Mouse (Mus musculus) liver, adult 2 months (tissue): ENCODE data around the gene Gpi1.

Experiments used
- CTCF ChIP-seq: fragments of 200-500 bp; IDR thresholded peaks from 2 replicates; pipeline ENCODE4 v1.5.1; 2011; ENCODE audit warnings: low read depth, low read length, control low read depth
- POLR2A ChIP-seq: fragments of 200-500 bp; IDR thresholded peaks from 2 replicates; pipeline ENCODE4 v1.6.1; 2011; ENCODE audit warnings: low read length, control low read depth; ENCODE audit not compliant: insufficient read depth; ENCODE audit errors: extremely low read depth

DNA sequence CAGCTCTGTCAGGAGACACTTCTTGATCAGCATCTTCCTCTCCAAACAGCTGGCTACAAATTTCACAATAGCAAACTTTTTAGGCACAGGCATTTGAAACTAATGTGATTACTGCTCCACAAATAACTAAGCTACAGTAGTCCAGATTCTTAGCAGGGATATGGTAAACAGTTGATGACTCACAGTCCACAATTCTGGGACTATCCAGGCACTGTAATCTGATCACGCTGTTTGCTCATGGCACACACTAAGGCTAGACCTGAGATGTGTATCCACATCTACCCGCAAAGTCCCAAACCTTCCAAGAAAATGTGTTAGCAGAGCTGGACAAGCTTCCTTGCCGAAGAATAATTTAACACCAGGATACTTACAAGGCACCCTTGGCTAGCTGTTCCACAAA is 72.1 kb downstream of the Gpi1 start:
- TF ChIP-seq CTCF (no peak), POLR2A (no peak)
